Mouse (Mus musculus): ENCODE measurements at regions not wholly inside any gene's neighbourhood (a gene's known extent, or its start where the extent isn't known, plus 50 kb on each side); places are given as distances from the start of the nearest gene placed in this dataset.

GRCm38 (mm10) chr3:140061769-140062381 is 856.4 kb downstream of the Stpg2 start:
- H3K4me2 ChIP-seq (ENCODE audit: low read length) = no peak overlapping the region
- H3K27ac ChIP-seq (ENCODE audit: low read length) = no peak overlapping the region
- no peak for ATAC-seq
- H3K36me3 ChIP-seq (ENCODE audit: control insufficient read depth, insufficient read depth) = no peaks in the 10 kb centered on the region
- H3K9ac ChIP-seq (replicated peaks; ENCODE audit: low read depth, low read length) = no peak overlapping the region
- no peaks in the 10 kb centered on the region for H3K9me3 ChIP-seq (ENCODE audit: control insufficient read depth, low read length)
- no peak overlapping the region for H3K4me3 ChIP-seq (replicated peaks; ENCODE audit: low read length)
- WGBS = 91% methylated on average over 10 of the region's 10 CpGs
- no peaks in the 10 kb centered on the region for H3K4me1 ChIP-seq (replicated peaks; ENCODE audit: control insufficient read depth, insufficient read depth, low read length)
- H3K27me3 ChIP-seq (replicated peaks; ENCODE audit: control insufficient read depth, insufficient read depth, low read length) = no peaks in the 10 kb centered on the region

- WGBS = 94% methylated on average over 5 of the region's 5 CpGs
- no peak overlapping the region for H3K27ac ChIP-seq (ENCODE audit: low read length)
- no peaks in the 10 kb centered on the region for H3K9me3 ChIP-seq (ENCODE audit: control insufficient read depth, low read length)
- no peaks in the 10 kb centered on the region for H3K4me1 ChIP-seq (replicated peaks; ENCODE audit: control insufficient read depth, insufficient read depth, low read length)
- no peak overlapping the region for H3K9ac ChIP-seq (replicated peaks; ENCODE audit: low read depth, low read length)
- no peak overlapping the region for H3K4me2 ChIP-seq (ENCODE audit: low read length)
- ATAC-seq = no peak
- H3K4me3 ChIP-seq (replicated peaks; ENCODE audit: low read length) = no peak overlapping the region
- H3K27me3 ChIP-seq (replicated peaks; ENCODE audit: control insufficient read depth, insufficient read depth, low read length) = no peaks in the 10 kb centered on the region
- H3K36me3 ChIP-seq (ENCODE audit: control insufficient read depth, insufficient read depth) = no peaks in the 10 kb centered on the region
Measured at GRCm38 (mm10) chr3:140062880-140063279, 857.4 kb downstream of the Stpg2 start.

GRCm38 (mm10) chr3:140084333-140084732 is 878.8 kb downstream of the Stpg2 start:
- ATAC-seq = no peak
- H3K4me1 ChIP-seq (replicated peaks; ENCODE audit: control insufficient read depth, insufficient read depth, low read length) = no peaks in the 10 kb centered on the region
- no peak overlapping the region for H3K9ac ChIP-seq (replicated peaks; ENCODE audit: low read depth, low read length)
- H3K4me2 ChIP-seq (ENCODE audit: low read length) = no peak overlapping the region
- H3K4me3 ChIP-seq (replicated peaks; ENCODE audit: low read length) = no peak overlapping the region
- no peaks in the 10 kb centered on the region for H3K36me3 ChIP-seq (ENCODE audit: control insufficient read depth, insufficient read depth)
- H3K27ac ChIP-seq (ENCODE audit: low read length) = no peak overlapping the region
- H3K27me3 ChIP-seq (replicated peaks; ENCODE audit: control insufficient read depth, insufficient read depth, low read length) = no peaks in the 10 kb centered on the region
- no peaks in the 10 kb centered on the region for H3K9me3 ChIP-seq (ENCODE audit: control insufficient read depth, low read length)
- 95% methylated on average over 3 of the region's 3 CpGs for WGBS

GRCm38 (mm10) chr3:140085385-140085784 is 879.9 kb downstream of the Stpg2 start:
- Histone ChIP-seq H3K4me2 (ENCODE audit: low read length) (no peak overlapping the region), H3K9ac (replicated peaks; ENCODE audit: low read depth, low read length) (no peak overlapping the region), H3K27ac (ENCODE audit: low read length) (no peak overlapping the region), H3K36me3 (ENCODE audit: control insufficient read depth, insufficient read depth) (no peaks in the 10 kb centered on the region), H3K4me1 (replicated peaks; ENCODE audit: control insufficient read depth, insufficient read depth, low read length) (no peaks in the 10 kb centered on the region), H3K27me3 (replicated peaks; ENCODE audit: control insufficient read depth, insufficient read depth, low read length) (no peaks in the 10 kb centered on the region), H3K9me3 (ENCODE audit: control insufficient read depth, low read length) (no peaks in the 10 kb centered on the region), H3K4me3 (replicated peaks; ENCODE audit: low read length) (no peak overlapping the region)
- ATAC-seq = no peak
- 89% methylated on average over 3 of the region's 3 CpGs for WGBS

- no peak for ATAC-seq
- no peaks in the 10 kb centered on the region for H3K27me3 ChIP-seq (replicated peaks; ENCODE audit: control insufficient read depth, insufficient read depth, low read length)
- no peak overlapping the region for H3K27ac ChIP-seq (ENCODE audit: low read length)
- H3K9ac ChIP-seq (replicated peaks; ENCODE audit: low read depth, low read length) = no peak overlapping the region
- H3K4me1 ChIP-seq (replicated peaks; ENCODE audit: control insufficient read depth, insufficient read depth, low read length) = no peaks in the 10 kb centered on the region
- H3K9me3 ChIP-seq (ENCODE audit: control insufficient read depth, low read length) = no peaks in the 10 kb centered on the region
- no peak overlapping the region for H3K4me3 ChIP-seq (replicated peaks; ENCODE audit: low read length)
- H3K4me2 ChIP-seq (ENCODE audit: low read length) = no peak overlapping the region
- no peaks in the 10 kb centered on the region for H3K36me3 ChIP-seq (ENCODE audit: control insufficient read depth, insufficient read depth)
- WGBS = 76% methylated on average over 3 of the region's 3 CpGs
Measured at GRCm38 (mm10) chr3:140088019-140088418, 882.5 kb downstream of the Stpg2 start.

- no peaks in the 10 kb centered on the region for H3K36me3 ChIP-seq (ENCODE audit: control insufficient read depth, insufficient read depth)
- H3K9me3 ChIP-seq (ENCODE audit: control insufficient read depth, low read length) = no peaks in the 10 kb centered on the region
- 52% methylated on average over 2 of the region's 2 CpGs for WGBS
- no peak for ATAC-seq
- no peak overlapping the region for H3K9ac ChIP-seq (replicated peaks; ENCODE audit: low read depth, low read length)
- no peak overlapping the region for H3K4me2 ChIP-seq (ENCODE audit: low read length)
- no peaks in the 10 kb centered on the region for H3K27me3 ChIP-seq (replicated peaks; ENCODE audit: control insufficient read depth, insufficient read depth, low read length)
- H3K4me3 ChIP-seq (replicated peaks; ENCODE audit: low read length) = no peak overlapping the region
- no peaks in the 10 kb centered on the region for H3K4me1 ChIP-seq (replicated peaks; ENCODE audit: control insufficient read depth, insufficient read depth, low read length)
- no peak overlapping the region for H3K27ac ChIP-seq (ENCODE audit: low read length)
Measured at GRCm38 (mm10) chr3:140091900-140092299, 886.4 kb downstream of the Stpg2 start.

GRCm38 (mm10) chr3:140096854-140097540 is 891.5 kb downstream of the Stpg2 start:
- H3K27me3 ChIP-seq (replicated peaks; ENCODE audit: control insufficient read depth, insufficient read depth, low read length) = no peaks in the 10 kb centered on the region
- H3K9me3 ChIP-seq (ENCODE audit: control insufficient read depth, low read length) = no peaks in the 10 kb centered on the region
- H3K36me3 ChIP-seq (ENCODE audit: control insufficient read depth, insufficient read depth) = no peaks in the 10 kb centered on the region
- no peak overlapping the region for H3K4me2 ChIP-seq (ENCODE audit: low read length)
- H3K4me1 ChIP-seq (replicated peaks; ENCODE audit: control insufficient read depth, insufficient read depth, low read length) = no peaks in the 10 kb centered on the region
- no peak overlapping the region for H3K9ac ChIP-seq (replicated peaks; ENCODE audit: low read depth, low read length)
- ATAC-seq = no peak
- H3K4me3 ChIP-seq (replicated peaks; ENCODE audit: low read length) = no peak overlapping the region
- no peak overlapping the region for H3K27ac ChIP-seq (ENCODE audit: low read length)

- 11% methylated on average over 4 of the region's 4 CpGs for WGBS
- H3K27me3 ChIP-seq (replicated peaks; ENCODE audit: control insufficient read depth, insufficient read depth, low read length) = no peaks in the 10 kb centered on the region
- H3K9ac ChIP-seq (replicated peaks; ENCODE audit: low read depth, low read length) = no peak overlapping the region
- no peaks in the 10 kb centered on the region for H3K36me3 ChIP-seq (ENCODE audit: control insufficient read depth, insufficient read depth)
- H3K27ac ChIP-seq (ENCODE audit: low read length) = no peak overlapping the region
- no peak overlapping the region for H3K4me2 ChIP-seq (ENCODE audit: low read length)
- ATAC-seq = no peak
- H3K9me3 ChIP-seq (ENCODE audit: control insufficient read depth, low read length) = no peaks in the 10 kb centered on the region
- no peak overlapping the region for H3K4me3 ChIP-seq (replicated peaks; ENCODE audit: low read length)
- no peaks in the 10 kb centered on the region for H3K4me1 ChIP-seq (replicated peaks; ENCODE audit: control insufficient read depth, insufficient read depth, low read length)
Measured at GRCm38 (mm10) chr3:140109401-140109800, 903.9 kb downstream of the Stpg2 start.

GRCm38 (mm10) chr3:140111414-140112172 is 906.1 kb downstream of the Stpg2 start:
- H3K27ac ChIP-seq (ENCODE audit: low read length) = no peak overlapping the region
- WGBS = 40% methylated on average over 9 of the region's 9 CpGs
- H3K9me3 ChIP-seq (ENCODE audit: control insufficient read depth, low read length) = no peaks in the 10 kb centered on the region
- H3K4me2 ChIP-seq (ENCODE audit: low read length) = no peak overlapping the region
- no peaks in the 10 kb centered on the region for H3K36me3 ChIP-seq (ENCODE audit: control insufficient read depth, insufficient read depth)
- H3K4me1 ChIP-seq (replicated peaks; ENCODE audit: control insufficient read depth, insufficient read depth, low read length) = no peaks in the 10 kb centered on the region
- no peak overlapping the region for H3K9ac ChIP-seq (replicated peaks; ENCODE audit: low read depth, low read length)
- no peaks in the 10 kb centered on the region for H3K27me3 ChIP-seq (replicated peaks; ENCODE audit: control insufficient read depth, insufficient read depth, low read length)
- no peak overlapping the region for H3K4me3 ChIP-seq (replicated peaks; ENCODE audit: low read length)
- peak; percentile 85 for ATAC-seq
